Mouse (Mus musculus): ENCODE results near the gene Bend7. TPM values are rescaled to one million over a fixed set of nuclear protein-coding genes. Genes with fewer than 3 reads are reported as not detected.
A peak's percentile ranks its signal among the peaks of the same experiment; 100 is the strongest.

Bend7 gene
- total and polyA plus RNA-seq, 2 experiments from 2014 or later: 4.7 to 7.2 TPM

GRCm38 (mm10) chr2:4791646-4792045, 74.0 kb downstream of the Bend7 start:
- H3K4me2 ChIP-seq (ENCODE audit: low read depth, low read length): no peak overlapping the region
- no peaks in the 10 kb centered on the region for H3K36me3 ChIP-seq (ENCODE audit: insufficient read depth, low read length)
- no peak for DNase-seq (ENCODE audit: low spot score)
- no peaks in the 10 kb centered on the region for H3K9me3 ChIP-seq (ENCODE audit: low read length)
- no peak for TF ChIP-seq CTCF (IDR thresholded peaks at IDR 0.05; ENCODE audit: low read depth)
- no peak overlapping the region for H3K9ac ChIP-seq (replicated peaks; ENCODE audit: low read length)
- no peaks in the 10 kb centered on the region for H3K4me1 ChIP-seq (ENCODE audit: insufficient read depth, low read length)
- H3K27me3 ChIP-seq (ENCODE audit: insufficient read depth, low read length): no peaks in the 10 kb centered on the region
- no peak for ATAC-seq
- no peak overlapping the region for H3K27ac ChIP-seq
- no peak overlapping the region for H3K4me3 ChIP-seq (ENCODE audit: low read length)
- 92% methylated on average over 8 of the region's 8 CpGs for WGBS

- H3K27ac ChIP-seq: no peak overlapping the region
- DNase-seq (ENCODE audit: low spot score) (no peak), ATAC-seq (no peak)
- no peaks in the 10 kb centered on the region for H3K27me3 ChIP-seq (ENCODE audit: insufficient read depth, low read length)
- no peak overlapping the region for H3K4me2 ChIP-seq (ENCODE audit: low read depth, low read length)
- WGBS: 85% methylated on average over 4 of the region's 4 CpGs
- no peak overlapping the region for H3K4me3 ChIP-seq (ENCODE audit: low read length)
- no peaks in the 10 kb centered on the region for H3K9me3 ChIP-seq (ENCODE audit: low read length)
- H3K4me1 ChIP-seq (ENCODE audit: insufficient read depth, low read length): no peaks in the 10 kb centered on the region
- H3K36me3 ChIP-seq (ENCODE audit: insufficient read depth, low read length): no peaks in the 10 kb centered on the region
- TF ChIP-seq CTCF (IDR thresholded peaks at IDR 0.05; ENCODE audit: low read depth): no peak
- H3K9ac ChIP-seq (replicated peaks; ENCODE audit: low read length): no peak overlapping the region
Observed at GRCm38 (mm10) chr2:4792554-4792953, 74.9 kb downstream of the Bend7 start.

GRCm38 (mm10) chr2:4802395-4803176, 85.0 kb downstream of the Bend7 start:
- ATAC-seq (0 out of 2 replicates have a peak, but pooled peaks have one; percentile 58), DNase-seq (ENCODE audit: low spot score) (peak; percentile 41)
- Histone ChIP-seq H3K27me3 (ENCODE audit: insufficient read depth, low read length) (no peaks in the 10 kb centered on the region), H3K36me3 (ENCODE audit: insufficient read depth, low read length) (no peaks in the 10 kb centered on the region), H3K9ac (replicated peaks; ENCODE audit: low read length) (no peak overlapping the region), H3K9me3 (ENCODE audit: low read length) (no peaks in the 10 kb centered on the region), H3K27ac (no peak overlapping the region), H3K4me3 (ENCODE audit: low read length) (no peak overlapping the region), H3K4me1 (ENCODE audit: insufficient read depth, low read length) (no peaks in the 10 kb centered on the region), H3K4me2 (ENCODE audit: low read depth, low read length) (no peak overlapping the region)
- WGBS: 50% methylated on average over 18 of the region's 18 CpGs
- TF ChIP-seq CTCF (IDR thresholded peaks at IDR 0.05; ENCODE audit: low read depth): peak; percentile 25; the same call in 1 of the 2 replicates

GRCm38 (mm10) chr2:4816308-4816707, 98.7 kb downstream of the Bend7 start:
- no peak for TF ChIP-seq CTCF (IDR thresholded peaks at IDR 0.05; ENCODE audit: low read depth)
- no peak overlapping the region for H3K4me2 ChIP-seq (ENCODE audit: low read depth, low read length)
- no peaks in the 10 kb centered on the region for H3K9me3 ChIP-seq (ENCODE audit: low read length)
- ATAC-seq (no peak), DNase-seq (ENCODE audit: low spot score) (no peak)
- no peak overlapping the region for H3K27ac ChIP-seq
- H3K27me3 ChIP-seq (ENCODE audit: insufficient read depth, low read length): no peaks in the 10 kb centered on the region
- 62% methylated on average over 5 of the region's 5 CpGs for WGBS
- H3K9ac ChIP-seq (replicated peaks; ENCODE audit: low read length): no peak overlapping the region
- H3K36me3 ChIP-seq (ENCODE audit: insufficient read depth, low read length): no peaks in the 10 kb centered on the region
- no peak overlapping the region for H3K4me3 ChIP-seq (ENCODE audit: low read length)
- no peaks in the 10 kb centered on the region for H3K4me1 ChIP-seq (ENCODE audit: insufficient read depth, low read length)

GRCm38 (mm10) chr2:4817678-4818077, 100.0 kb downstream of the Bend7 start:
- Histone ChIP-seq H3K4me3 (ENCODE audit: low read length) (no peak overlapping the region), H3K36me3 (ENCODE audit: insufficient read depth, low read length) (no peaks in the 10 kb centered on the region), H3K27ac (no peak overlapping the region), H3K9me3 (ENCODE audit: low read length) (no peaks in the 10 kb centered on the region), H3K4me1 (ENCODE audit: insufficient read depth, low read length) (no peaks in the 10 kb centered on the region), H3K9ac (replicated peaks; ENCODE audit: low read length) (no peak overlapping the region), H3K27me3 (ENCODE audit: insufficient read depth, low read length) (no peaks in the 10 kb centered on the region), H3K4me2 (ENCODE audit: low read depth, low read length) (no peak overlapping the region; the same call in 1 of the 2 replicates)
- no peak for TF ChIP-seq CTCF (IDR thresholded peaks at IDR 0.05; ENCODE audit: low read depth)
- no peak for ATAC-seq
- DNase-seq (ENCODE audit: low spot score): no peak
- WGBS: 4% methylated on average over 10 of the region's 10 CpGs

- 81% methylated on average over 3 of the region's 3 CpGs for WGBS
- TF ChIP-seq CTCF (IDR thresholded peaks at IDR 0.05; ENCODE audit: low read depth): no peak
- no peaks in the 10 kb centered on the region for H3K36me3 ChIP-seq (ENCODE audit: insufficient read depth, low read length)
Observed at GRCm38 (mm10) chr2:4820230-4820629, 102.6 kb downstream of the Bend7 start.

GRCm38 (mm10) chr2:4824067-4824466, 106.4 kb downstream of the Bend7 start:
- Histone ChIP-seq H3K4me3 (ENCODE audit: low read length) (no peak overlapping the region), H3K36me3 (ENCODE audit: insufficient read depth, low read length) (no peaks in the 10 kb centered on the region), H3K4me2 (ENCODE audit: low read depth, low read length) (no peak overlapping the region), H3K4me1 (ENCODE audit: insufficient read depth, low read length) (no peaks in the 10 kb centered on the region), H3K27ac (no peak overlapping the region), H3K9ac (replicated peaks; ENCODE audit: low read length) (no peak overlapping the region), H3K27me3 (ENCODE audit: insufficient read depth, low read length) (no peaks in the 10 kb centered on the region), H3K9me3 (ENCODE audit: low read length) (no peaks in the 10 kb centered on the region)
- 74% methylated on average over 9 of the region's 9 CpGs for WGBS
- no peak for TF ChIP-seq CTCF (IDR thresholded peaks at IDR 0.05; ENCODE audit: low read depth)
- ATAC-seq: no peak
- DNase-seq (ENCODE audit: low spot score): no peak

More at GRCm38 (mm10) chr2:4820230-4820629, 102.6 kb downstream of the Bend7 start:
- Histone ChIP-seq H3K4me1 (ENCODE audit: insufficient read depth, low read length) (no peaks in the 10 kb centered on the region), H3K27me3 (ENCODE audit: insufficient read depth, low read length) (no peaks in the 10 kb centered on the region), H3K4me2 (ENCODE audit: low read depth, low read length) (no peak overlapping the region), H3K9ac (replicated peaks; ENCODE audit: low read length) (no peak overlapping the region), H3K4me3 (ENCODE audit: low read length) (no peak overlapping the region), H3K9me3 (ENCODE audit: low read length) (no peaks in the 10 kb centered on the region), H3K27ac (no peak overlapping the region)
- ATAC-seq (no peak), DNase-seq (ENCODE audit: low spot score) (no peak)

Data from hindbrain, postnatal 0 days (tissue).